Mouse (Mus musculus): ENCODE data around the gene Katnb1.

DNA sequence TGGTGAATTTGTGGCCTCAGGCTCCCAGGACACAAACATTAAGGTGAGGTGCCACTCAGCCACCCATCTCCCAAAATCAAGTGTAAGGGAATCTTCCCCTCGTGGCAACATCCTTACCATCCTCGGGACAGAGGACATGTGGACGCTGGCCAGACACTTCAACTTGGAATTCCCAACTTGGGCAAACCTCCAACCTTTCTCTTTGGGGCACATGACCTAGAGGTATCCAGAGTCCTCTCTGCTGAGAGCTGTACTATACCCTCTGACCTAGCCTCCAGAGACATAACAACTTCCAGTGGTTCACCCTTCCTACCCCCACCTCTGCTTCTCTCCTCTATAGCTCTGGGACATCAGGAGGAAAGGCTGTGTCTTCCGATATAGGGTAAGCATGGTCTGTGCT lies 12.6 kb downstream of the Katnb1 start:
- TF ChIP-seq CTCF (IDR thresholded peaks at IDR 0.05; ENCODE audit: low read depth), result no peak
- TF ChIP-seq EP300 (optimal IDR thresholded peaks at IDR 0.05), result no peak
